Mouse (Mus musculus): Measurements from ENCODE around the gene Dap. TPM values are rescaled to one million over a fixed set of nuclear protein-coding genes. Genes with fewer than 3 reads are reported as not detected.

Gene Dap
- total RNA-seq, 2 experiments from 2014 or later = 59.6 to 64.0 TPM

DNA sequence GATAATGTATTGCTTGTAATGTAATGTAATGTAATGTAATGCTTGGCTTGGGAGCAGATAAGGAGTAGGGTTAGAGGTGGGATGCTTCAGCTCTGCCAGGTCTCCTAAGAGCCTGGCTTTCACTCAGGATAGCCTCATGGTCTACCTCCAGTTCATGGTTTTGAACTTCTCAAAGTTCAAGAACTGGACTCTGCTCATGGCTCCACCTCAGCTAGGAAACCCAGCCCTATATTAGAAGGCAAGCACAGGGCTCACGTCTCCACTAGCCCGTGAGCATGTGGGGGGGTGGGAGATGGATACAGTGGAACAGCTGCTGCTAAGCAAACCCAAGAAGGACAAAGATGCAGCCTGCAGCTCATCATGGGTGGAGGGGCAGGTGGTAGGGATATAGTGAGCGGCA lies 61.6 kb downstream of the Dap start:
- no peak for ATAC-seq (replicated peaks; ENCODE audit: low FRiP score, low TSS enrichment, poor library complexity, severe bottlenecking)

DNA sequence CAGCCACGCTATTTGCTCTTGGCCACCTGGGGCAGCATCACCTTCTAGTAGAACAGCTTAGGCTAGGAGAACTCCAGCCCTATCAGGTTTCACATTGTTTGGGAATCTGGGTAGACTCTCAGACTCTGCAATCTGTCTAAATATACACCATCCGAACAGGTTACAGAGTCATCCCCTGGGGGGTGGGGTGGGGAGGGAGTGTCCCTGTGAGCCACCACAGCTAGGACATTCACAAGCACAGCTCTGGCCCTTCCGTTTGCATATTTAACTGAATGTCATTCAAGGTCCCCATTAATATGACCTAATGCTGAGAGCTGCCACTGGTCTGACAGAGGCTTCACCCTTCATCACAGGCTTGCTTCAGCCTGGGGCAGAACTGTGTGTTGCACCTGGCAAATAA lies 68.5 kb downstream of the Dap start:
- ATAC-seq (replicated peaks; ENCODE audit: low FRiP score, low TSS enrichment, poor library complexity, severe bottlenecking) = no peak

DNA sequence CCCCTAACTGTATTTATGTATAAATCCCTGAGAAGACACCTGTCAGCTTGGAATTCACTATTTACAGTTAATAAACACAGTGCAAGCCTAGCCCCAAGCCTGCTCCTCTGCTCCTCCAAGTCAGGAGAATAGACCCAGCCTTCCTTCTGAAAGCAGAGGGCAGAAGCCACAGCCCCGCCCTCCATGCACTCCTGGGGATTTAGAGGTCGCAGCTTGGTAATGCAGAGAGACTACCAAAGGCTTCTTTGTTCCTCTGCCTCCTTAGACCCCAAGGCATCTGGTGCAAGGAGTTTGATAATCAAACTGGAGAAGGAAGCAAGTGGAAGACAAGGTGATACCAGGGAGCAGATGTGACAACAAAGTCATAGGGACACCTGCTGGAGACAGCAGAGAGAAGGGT lies 70.2 kb downstream of the Dap start:
- ATAC-seq (replicated peaks; ENCODE audit: low FRiP score, low TSS enrichment, poor library complexity, severe bottlenecking) = no peak

DNA sequence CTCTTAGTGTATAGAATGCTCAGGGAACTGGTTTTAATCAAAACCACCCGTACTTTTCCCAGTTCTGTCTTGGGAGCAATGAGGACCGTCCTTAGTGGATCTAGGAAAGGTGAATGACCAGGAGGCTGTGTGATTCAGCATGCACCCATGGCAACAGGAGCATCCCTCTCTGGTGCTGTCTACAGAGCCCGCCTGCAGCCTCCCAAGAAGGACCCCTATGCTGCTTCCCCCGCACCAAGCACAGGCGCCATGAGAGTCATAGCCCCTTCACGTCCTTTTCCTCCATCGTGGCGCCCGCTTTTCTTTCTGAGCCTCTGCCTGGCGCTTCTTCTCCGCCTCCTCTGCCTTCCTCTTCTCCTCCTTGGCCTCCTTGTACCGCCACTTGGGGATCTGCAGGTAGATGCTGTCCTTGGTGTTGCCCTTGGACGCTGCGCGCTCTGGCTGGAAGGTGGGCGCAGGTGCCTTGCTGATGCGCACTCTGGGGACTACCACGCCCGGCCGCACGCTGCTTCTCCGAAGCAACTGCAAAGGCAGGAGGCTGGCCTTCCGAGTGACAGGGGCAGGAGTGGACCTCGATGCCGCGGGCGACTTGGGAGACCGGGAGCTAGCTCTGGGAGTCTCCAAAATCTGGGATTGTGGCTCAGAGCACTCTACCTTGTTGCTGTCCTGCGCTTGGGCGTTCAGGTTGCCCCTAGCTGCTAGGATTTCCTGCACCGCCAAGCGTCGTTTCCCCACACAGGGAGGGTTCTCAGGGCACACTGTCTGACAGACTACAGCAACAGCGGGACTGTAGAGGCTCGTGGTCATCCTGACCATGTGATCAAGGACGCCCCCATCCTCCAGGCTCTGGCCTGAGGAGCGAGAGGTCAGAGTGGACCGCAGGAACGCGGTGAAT lies 73.0 kb downstream of the Dap start:
- no peak for ATAC-seq (replicated peaks; ENCODE audit: low FRiP score, low TSS enrichment, poor library complexity, severe bottlenecking)

DNA sequence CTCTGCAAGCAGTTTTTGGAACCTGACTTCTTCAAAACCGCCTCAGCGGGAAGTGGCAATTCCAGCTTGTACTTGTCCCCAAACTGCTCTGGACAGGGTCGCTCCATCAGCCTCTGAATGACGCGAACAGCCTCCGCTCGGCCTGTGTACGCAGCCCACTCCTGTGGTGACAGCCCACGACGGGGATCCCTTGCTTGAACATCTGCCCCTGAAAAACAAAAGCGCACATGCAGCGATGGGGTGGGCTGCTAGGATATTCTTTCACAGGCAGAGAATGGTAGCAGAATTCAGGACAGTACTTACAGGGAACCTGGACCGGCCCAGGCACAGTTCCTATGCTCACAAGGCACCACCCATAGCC lies 73.6 kb downstream of the Dap start:
- no peak for ATAC-seq (replicated peaks; ENCODE audit: low FRiP score, low TSS enrichment, poor library complexity, severe bottlenecking)

DNA sequence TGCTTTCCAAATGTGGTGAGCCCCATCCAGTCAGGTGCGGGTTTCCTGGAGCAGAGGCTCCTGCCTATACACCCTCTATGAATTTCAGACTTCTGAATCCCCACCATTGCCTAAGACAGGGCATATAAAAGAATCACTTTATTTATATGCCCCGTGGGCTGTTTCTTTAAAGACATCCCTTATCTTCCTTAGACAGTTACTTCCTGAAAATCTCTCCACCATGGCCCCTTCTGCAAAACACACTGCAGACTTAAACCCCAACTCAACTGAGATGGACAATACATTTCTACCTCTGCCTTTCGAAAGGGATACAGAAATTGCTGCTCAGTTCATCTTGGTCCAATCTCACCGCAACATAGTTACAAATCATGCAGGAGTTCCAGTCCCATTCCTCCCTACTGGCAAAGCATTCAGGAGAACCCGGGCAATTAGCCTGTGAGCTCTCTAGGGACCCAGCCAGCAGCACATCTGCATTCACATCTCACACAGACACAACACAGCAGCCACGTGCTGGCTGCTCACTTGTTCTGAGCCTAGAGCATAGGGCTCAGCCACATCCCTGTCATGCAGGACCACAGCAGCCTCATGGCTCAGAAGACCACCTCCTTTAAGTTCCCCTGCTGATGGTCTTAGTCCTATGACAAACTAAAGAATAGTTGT lies 75.3 kb downstream of the Dap start:
- no peak for ATAC-seq (replicated peaks; ENCODE audit: low FRiP score, low TSS enrichment, poor library complexity, severe bottlenecking)

DNA sequence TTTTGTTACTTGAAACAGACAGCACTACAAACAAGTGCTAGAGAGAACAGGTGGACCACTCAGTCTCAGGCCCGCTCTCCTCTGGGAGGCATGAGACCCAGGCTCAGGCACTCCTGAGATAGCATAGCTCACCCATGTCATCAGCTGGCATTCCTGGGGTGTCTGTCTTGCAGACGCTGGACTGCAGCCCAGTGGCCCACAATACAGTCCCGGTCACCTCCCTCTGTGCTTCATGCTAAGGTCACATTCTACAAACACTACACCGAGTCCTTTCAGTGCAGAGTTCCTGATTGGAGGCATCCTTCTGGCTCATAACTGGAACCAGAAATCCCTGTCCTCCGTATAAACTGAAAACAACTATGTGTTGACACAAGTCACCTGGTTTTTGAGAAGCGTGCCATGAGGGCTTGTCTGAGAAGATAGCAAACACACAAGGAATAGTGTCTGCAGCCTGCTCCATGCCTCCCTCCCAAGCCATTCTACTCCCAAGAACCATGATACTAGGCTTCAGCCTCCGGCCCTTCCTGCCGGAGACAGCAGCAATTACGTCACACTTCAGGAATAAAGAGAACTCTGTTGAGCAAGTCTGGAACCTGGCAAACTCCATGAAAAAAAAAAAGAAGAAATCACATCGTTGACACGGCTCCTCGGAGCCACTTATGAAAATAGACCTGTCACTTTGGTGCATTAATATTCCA lies 78.3 kb downstream of the Dap start:
- no peak for ATAC-seq (replicated peaks; ENCODE audit: low FRiP score, low TSS enrichment, poor library complexity, severe bottlenecking)

DNA sequence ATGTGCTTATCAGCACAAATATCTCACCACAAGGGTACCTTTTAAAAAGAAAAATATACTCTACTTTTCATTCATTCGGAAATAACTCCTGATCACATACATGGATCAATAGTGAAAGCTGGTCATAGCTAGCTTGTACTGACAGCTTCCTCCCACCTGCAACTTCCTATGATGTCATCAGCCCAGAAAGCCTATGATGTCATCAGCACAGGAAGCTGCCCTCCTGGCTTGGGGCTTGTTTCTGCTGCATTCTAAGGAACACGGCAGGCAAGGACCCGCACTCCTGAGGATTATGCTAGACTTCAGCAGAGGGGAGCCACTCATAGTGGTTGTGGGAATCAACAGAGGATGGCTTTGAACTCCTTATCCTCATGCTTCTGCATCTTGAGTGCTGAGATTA lies 80.2 kb downstream of the Dap start:
- no peak for ATAC-seq (replicated peaks; ENCODE audit: low FRiP score, low TSS enrichment, poor library complexity, severe bottlenecking)

DNA sequence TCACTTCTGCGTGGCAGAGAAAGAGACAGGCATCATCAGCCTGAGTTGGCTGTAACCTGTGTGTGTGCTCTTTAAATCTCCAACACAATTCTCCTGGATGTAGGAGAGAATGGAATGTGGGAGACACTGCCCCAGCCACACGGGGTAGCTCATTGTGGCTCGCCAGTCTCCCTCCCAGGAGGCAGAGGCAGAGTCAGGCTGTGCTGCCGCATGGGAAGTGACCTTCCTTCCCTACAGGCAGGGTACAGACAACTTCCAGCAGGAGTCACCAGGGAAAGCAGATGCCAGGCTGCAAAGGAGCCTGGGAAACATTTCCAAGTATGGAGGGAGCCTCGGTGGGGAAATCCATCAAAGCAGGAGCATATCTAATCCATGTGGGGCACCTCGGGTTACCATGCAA lies 81.1 kb downstream of the Dap start:
- ATAC-seq (replicated peaks; ENCODE audit: low FRiP score, low TSS enrichment, poor library complexity, severe bottlenecking) = no peak

DNA sequence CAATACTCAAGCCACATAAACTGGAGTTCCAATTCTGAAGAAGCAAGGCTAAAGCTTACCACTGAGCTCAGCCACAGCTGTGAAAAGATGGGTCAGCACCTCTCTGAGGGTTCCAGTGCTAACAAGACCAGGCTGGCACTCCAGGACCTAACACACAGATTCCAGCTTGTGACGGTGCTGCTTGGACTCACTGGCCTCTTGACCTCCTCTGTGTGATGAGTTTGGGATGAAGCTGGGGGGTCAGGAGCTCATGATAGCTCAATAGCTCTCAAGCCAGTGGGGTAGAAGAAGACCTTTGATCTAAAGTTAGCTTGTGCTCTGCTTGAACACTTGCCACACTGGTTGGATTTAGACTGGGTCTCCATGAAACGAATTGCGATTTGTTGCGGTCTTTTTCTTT lies 82.6 kb downstream of the Dap start:
- ATAC-seq (replicated peaks; ENCODE audit: low FRiP score, low TSS enrichment, poor library complexity, severe bottlenecking) = no peak

DNA sequence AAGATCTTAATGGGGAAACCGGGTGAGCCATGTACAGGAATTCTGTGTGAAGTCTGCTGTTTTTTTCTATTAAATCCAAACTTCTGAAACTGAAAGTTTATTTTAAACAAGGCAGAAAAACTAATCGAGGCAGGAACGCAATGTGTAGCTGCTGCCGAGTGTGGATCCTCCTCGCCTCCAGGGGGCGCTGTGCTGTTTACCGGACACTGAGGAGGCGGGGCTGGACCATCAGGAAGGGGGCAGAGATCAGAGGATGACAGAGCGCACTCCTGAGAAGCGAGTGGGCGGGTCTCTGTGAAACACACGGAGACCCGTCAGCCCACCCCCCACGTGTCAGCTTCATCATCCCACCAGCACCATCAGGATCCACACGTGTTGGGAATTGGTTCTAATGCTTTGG lies 85.4 kb downstream of the Dap start:
- no peak for ATAC-seq (replicated peaks; ENCODE audit: low FRiP score, low TSS enrichment, poor library complexity, severe bottlenecking)

DNA sequence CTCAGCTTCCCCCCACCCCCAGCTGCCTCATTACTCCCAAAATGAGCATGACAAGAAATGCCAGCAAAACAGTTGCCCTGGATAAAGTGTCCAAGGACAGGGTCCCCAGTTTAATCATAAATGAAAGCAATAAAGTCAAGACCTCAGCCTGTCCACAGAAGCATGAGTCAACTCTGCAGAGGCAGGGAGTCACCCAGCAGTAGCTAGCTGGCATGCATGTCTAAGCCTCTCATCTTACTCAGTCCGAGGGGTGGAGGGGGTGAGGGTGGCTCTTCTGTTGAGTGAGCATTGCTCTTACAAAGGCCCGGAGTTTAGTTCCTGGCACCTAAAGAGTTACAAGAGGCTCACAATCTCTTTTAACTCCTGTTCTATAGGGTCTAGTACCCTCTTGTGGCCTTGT lies 87.9 kb downstream of the Dap start:
- no peak for ATAC-seq (replicated peaks; ENCODE audit: low FRiP score, low TSS enrichment, poor library complexity, severe bottlenecking)

DNA sequence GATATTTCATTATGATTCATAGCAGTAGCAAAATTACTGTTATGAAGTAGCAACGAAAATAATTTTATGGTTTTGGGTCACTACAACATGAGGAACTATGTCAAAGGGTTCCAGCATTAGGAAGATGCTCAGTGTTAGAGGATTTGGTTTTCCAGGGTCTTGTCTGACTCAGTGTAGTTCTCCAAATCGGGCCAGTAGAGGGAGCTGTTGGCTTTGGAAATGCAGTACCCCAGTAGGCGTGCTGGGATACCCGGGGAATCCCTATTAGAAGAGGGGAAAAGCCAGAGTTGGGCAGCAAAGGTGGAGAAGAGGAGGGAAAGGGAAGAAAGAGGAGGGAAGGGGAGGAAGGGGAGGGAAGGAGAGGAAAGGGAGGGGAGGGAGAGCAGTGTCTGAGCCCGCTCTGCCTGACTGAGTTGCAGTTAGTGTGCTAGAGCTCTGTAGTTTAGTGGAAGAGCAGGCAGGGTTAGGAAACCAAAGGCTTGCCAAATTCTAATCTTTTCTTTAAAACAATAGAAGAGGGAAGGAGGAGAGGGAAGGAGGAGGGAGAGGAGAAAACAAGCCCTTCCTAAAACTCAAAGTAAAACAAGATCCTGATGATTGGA lies 91.6 kb downstream of the Dap start:
- ATAC-seq (replicated peaks; ENCODE audit: low FRiP score, low TSS enrichment, poor library complexity, severe bottlenecking) = peak; percentile 85; the same call in 1 of the 2 replicates

DNA sequence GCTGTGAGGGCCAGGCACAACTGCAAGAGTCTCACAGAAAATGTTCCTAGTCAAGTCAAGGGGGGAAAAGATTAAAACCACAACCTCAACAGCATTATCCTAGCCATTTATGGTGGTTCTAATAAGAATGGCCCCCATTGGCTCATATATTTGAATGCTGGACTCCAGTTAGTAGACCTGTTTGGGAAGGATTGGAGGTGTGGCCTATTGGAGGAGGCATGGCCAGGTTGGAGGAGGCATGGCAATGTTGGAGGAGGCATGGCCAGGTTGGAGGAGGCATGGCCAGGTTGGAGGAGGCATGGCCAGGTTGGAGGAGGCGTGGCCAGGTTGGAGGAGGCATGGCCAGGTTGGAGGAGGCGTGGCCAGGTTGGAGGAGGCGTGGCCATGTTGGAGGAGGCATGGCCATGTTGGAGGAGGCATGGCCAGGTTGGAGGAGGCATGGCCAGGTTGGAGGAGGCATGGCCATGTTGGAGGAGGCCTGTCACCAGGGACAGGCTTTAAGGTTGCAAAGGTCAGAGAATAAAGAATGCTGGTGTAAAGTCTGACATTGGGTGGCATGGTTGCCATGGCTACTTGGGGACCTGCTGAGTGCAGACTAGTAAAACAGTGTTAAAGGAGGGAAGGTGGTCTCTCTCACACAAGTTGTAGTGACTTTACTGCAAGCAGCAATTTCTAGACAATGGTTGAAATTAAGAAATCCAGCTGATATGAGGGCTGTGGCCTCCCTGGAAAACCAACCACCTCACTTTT lies 93.1 kb downstream of the Dap start:
- no peak for ATAC-seq (replicated peaks; ENCODE audit: low FRiP score, low TSS enrichment, poor library complexity, severe bottlenecking)

DNA sequence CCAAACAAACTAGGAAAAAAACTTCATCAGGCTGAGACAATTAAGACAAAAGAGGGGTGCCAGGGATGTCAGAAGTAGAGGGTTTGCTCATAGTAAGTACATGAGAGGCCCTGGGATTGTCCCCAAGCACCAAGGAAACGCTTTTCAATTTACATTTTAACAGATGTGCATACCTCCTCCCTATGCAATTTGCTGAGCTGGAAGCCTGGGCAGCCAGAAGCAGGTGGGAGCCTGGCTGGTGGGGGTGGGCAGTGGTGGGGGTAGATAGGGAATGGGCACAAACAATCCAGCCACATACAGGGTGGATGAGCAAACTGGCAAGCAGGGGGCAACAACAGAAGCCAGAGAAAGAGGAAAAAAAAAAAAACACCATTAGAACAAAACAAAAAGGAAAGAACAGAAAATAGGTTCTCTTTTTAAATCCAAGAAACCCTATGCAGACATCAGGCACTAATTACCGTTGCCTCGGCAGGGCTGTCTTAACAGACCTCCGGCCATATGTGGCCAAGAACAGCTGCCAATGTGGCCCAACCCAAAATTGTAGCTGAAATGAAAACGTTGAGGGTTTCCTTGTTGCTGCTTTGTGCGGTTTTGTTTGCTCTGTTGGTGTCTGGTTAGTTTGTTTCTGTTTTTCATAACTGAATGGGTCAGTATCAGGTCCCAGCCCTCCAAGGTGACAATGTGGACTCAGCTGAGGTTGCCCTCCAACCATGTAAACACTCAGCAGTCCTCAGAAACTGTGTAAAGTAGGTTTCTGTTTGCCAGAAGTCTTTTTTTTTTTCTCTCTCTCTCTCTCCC lies 94.2 kb downstream of the Dap start:
- no peak for ATAC-seq (replicated peaks; ENCODE audit: low FRiP score, low TSS enrichment, poor library complexity, severe bottlenecking)

DNA sequence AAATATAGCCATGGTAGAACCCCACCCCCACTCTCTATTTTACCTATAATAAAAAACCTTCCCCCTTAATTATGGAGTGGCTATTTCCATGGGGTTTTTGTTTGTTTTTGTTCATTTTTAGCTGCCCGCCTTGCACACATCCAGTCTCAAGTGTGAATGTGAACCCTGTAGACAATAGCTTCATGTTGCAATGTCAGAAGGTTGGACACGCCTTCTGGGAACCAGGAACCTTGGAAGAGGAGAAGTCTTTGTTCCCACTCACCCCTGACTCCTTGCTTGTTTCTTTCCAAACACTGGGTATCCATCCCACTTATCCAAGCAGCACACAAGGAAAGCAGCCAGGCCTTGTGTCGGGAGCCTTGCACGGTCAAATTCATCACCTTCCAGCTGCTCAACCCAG lies 94.9 kb downstream of the Dap start:
- no peak for ATAC-seq (replicated peaks; ENCODE audit: low FRiP score, low TSS enrichment, poor library complexity, severe bottlenecking)

DNA sequence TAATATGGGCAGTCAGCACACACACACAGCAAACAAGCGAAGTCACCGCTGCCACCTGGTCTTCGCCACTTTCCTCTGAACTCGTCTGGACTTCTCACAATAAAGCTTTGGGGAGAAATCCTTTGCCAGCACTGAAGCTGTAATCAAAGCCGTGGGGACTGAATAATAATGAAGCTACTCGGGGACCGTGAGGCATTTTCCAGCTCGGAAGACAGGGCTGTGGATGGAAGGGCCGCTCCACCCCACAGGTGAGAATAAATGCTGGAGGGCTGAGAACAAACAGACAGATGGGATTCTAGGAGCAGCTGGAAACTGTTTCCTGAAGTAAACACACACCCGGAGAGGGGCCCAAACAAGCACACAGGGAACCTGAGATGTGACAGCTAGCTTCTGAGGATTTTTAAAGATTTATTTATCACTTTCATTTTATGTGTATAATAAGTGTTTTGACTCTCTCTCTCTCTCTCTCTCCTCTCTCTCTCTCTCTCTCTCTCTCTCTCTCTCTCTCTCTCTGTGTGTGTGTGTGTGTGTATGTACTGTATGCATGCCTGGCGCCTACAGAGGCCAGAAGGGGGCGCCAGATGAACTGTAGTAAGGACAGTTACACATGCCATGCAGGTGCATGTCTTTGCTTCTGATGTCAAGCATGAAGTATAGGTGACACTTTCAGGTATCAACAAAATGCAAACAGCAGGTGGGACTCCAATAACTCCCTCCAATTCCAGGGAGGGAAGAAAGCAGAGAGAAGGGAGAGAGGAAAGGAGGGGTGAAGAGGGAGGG lies 96.7 kb downstream of the Dap start:
- ATAC-seq (replicated peaks; ENCODE audit: low FRiP score, low TSS enrichment, poor library complexity, severe bottlenecking) = no peak

DNA sequence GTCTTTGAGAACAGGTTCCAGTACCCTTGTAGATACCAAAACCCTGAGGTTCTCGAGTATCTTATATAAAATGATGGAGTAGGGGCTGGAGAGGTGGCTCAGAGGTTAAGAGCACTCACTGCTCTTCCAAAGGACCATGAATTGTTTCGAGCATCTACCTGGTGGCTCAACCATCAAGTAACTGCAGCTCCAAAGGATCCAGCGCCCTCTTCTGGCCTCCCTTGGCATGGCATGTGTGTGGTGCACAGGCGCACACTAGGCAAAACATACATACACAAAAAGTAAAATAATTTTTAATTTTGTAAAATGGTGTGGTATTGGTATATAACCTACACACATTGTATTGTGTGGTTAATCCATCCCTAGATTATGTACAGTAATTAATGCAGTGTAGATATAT lies 99.6 kb downstream of the Dap start:
- ATAC-seq (replicated peaks; ENCODE audit: low FRiP score, low TSS enrichment, poor library complexity, severe bottlenecking) = no peak
